Mouse (Mus musculus): ENCODE data around the gene Ankrd31. TPM values are rescaled to one million over a fixed set of nuclear protein-coding genes. Genes with fewer than 3 reads are reported as not detected.

Ankrd31 gene
- polyA plus RNA-seq, 1 experiment from 2014 or later: 0.05 TPM

- H3K4me1 ChIP-seq: no peaks in the 10 kb centered on the region
- no peak for ATAC-seq (ENCODE audit: low FRiP score, low read depth)
- no peak overlapping the region for H3K27ac ChIP-seq (replicated peaks)
- no peak overlapping the region for H3K4me3 ChIP-seq
- H3K36me3 ChIP-seq: no peaks in the 10 kb centered on the region
- H3K4me2 ChIP-seq (replicated peaks): no peak overlapping the region
- no peaks in the 10 kb centered on the region for H3K9me3 ChIP-seq
- WGBS: 95% methylated on average over 6 of the region's 6 CpGs
- H3K9ac ChIP-seq (replicated peaks): no peak overlapping the region
- no peaks in the 10 kb centered on the region for H3K27me3 ChIP-seq
Measured at GRCm38 (mm10) chr13:96956466-96956865, 208.4 kb downstream of the Ankrd31 start.

Other genes starting within 250 kb of the Ankrd31 start
- 6.3 and 8.0 TPM in 2 replicates for gene Polk, start 205.7 kb upstream of the Ankrd31 start, polyA plus RNA-seq (2016; fragmentation: Nextera tagmentation; extraction: Ambion mirVana)
- gene Col4a3bp, start 205.7 kb upstream of the Ankrd31 start, polyA plus RNA-seq (2016; fragmentation: Nextera tagmentation; extraction: Ambion mirVana): 8.6 and 10.1 TPM in 2 replicates
- gene Hmgcr, start 77.3 kb upstream of the Ankrd31 start, polyA plus RNA-seq (2016; fragmentation: Nextera tagmentation; extraction: Ambion mirVana): 229 TPM in 2 replicates
- gene Gcnt4, start 176.4 kb downstream of the Ankrd31 start, polyA plus RNA-seq (2016; fragmentation: Nextera tagmentation; extraction: Ambion mirVana): 0.22 and 0.23 TPM in 2 replicates

Measured in midbrain, embryonic 12.5 days (tissue).